Mouse (Mus musculus) cerebellum, adult 2 months (tissue): ENCODE measurements at regions not wholly inside any gene's neighbourhood (a gene's known extent, or its start where the extent isn't known, plus 50 kb on each side); places are given as distances from the start of the nearest gene placed in this dataset.

ENCODE experiments used
- CTCF ChIP-seq: fragments of 200-500 bp; IDR thresholded peaks from 2 replicates; pipeline ENCODE4 v1.5.1; 2011; ENCODE audit warnings: low read depth, mild to moderate bottlenecking, control low read depth, low read length, moderate library complexity, borderline replicate concordance; ENCODE audit not compliant: insufficient read depth
- POLR2A ChIP-seq: fragments of 200-500 bp; IDR thresholded peaks from 2 replicates; pipeline ENCODE4 v1.6.1; 2011; ENCODE audit warnings: low read length, control low read depth, borderline replicate concordance; ENCODE audit not compliant: insufficient read depth

DNA sequence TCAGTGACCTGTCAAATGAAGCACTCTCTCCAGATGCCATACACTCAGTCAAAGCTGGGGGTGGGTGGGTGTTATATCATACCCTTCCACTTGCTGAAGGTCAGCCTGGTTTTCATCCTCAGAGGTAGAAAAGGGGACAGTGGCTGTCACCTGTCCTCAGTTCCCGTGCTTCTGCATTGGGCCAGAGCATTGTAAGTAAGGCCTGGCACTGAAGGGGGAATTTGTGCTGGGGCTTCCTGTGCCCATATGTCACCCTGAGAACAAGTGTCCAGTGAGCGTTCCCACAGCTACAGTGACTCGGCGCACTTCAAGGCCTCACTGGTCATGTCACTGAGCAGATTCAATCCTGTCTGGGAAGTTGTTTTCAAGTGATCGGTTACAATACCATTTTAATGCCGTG, 213.2 kb downstream of the Tex36 start:
- TF ChIP-seq POLR2A (no peak), CTCF (no peak)
